18 mouse cellular contexts compared by ENCODE assay signal in genomic region chr4:140385226-140385625, GRCm38 (mm10).
A peak's percentile ranks its signal among the peaks of the same experiment; 100 is the strongest.
DNase-seq lines count a peak whose midpoint lies in the region; ATAC-seq and TF ChIP-seq lines count a peak whose summit lies in the region.
"Had no signal": no experiment of that assay in that cellular context is flagged by ENCODE, and none has a peak within 500 bp of the region (broad histone marks: within the 10 kb centered on the region; RNA-seq: fewer than 3 reads in every experiment).

No protein-coding gene starts in this region.

- 90% methylated on average over 14 of the region's 14 CpGs for WGBS in lung, adult 2 months
- WGBS in kidney, embryonic 16.5 days, result 92% methylated on average over 14 of the region's 14 CpGs

- H3K4me1 ChIP-seq in E14TG2a.4 (replicated peaks; ENCODE audit: low read depth, low read length), result peaks cover 52% of the 10 kb centered on the region
- no peaks in the 10 kb centered on the region for H3K4me1 ChIP-seq in lung, adult 2 months (ENCODE audit: control insufficient read depth, insufficient read depth, low read length)
- 0 out of 2 replicates have a peak, but pooled peaks cover 3% of the 10 kb centered on the region for H3K4me1 ChIP-seq in kidney, embryonic 16.5 days (ENCODE audit: insufficient read depth, low read length)
- H3K4me1 ChIP-seq: embryonic facial prominence, embryonic 13.5 days; heart, embryonic 12.5 days had no signal

- no peak overlapping the region for H3K9ac ChIP-seq in kidney, embryonic 16.5 days (replicated peaks; ENCODE audit: low read length)
- H3K9ac ChIP-seq: embryonic facial prominence, embryonic 13.5 days; forebrain, embryonic 12.5 days; forebrain, postnatal 0 days; heart, embryonic 12.5 days; hindbrain, embryonic 13.5 days had no signal

- peak; percentile 41 for DNase-seq in cerebellum, adult 11 months
- DNase-seq in cerebellum, adult 8-10 months, result peak; percentile 37
- DNase-seq in cerebellum, postnatal 14 days, result peak; percentile 66 to 67
- DNase-seq in lung, adult 2 months, result no peak
- DNase-seq in lung, postnatal 14 days, result no peak
- DNase-seq: B cell, adult 2 months; forebrain, postnatal 0 days; gastrocnemius, postnatal 14 days; heart, adult 2 months had no signal

- peak overlapping the region; percentile 32 for H3K4me3 ChIP-seq in E14TG2a.4 (replicated peaks; ENCODE audit: low read length)
- no peak overlapping the region for H3K4me3 ChIP-seq in lung, adult 2 months (replicated peaks; ENCODE audit: extremely low read depth, low read depth, low read length)
- no peak overlapping the region for H3K4me3 ChIP-seq in kidney, embryonic 16.5 days (ENCODE audit: low read length)
- H3K4me3 ChIP-seq: embryonic facial prominence, embryonic 13.5 days; forebrain, embryonic 12.5 days; heart, adult 2 months; heart, embryonic 12.5 days; hindbrain, embryonic 13.5 days had no signal

- no peaks in the 10 kb centered on the region for H3K36me3 ChIP-seq in E14TG2a.4 (ENCODE audit: insufficient read depth, low read length)
- H3K36me3 ChIP-seq in kidney, embryonic 16.5 days (ENCODE audit: insufficient read depth, low read length), result no peaks in the 10 kb centered on the region
- H3K36me3 ChIP-seq: embryonic facial prominence, embryonic 13.5 days; forebrain, embryonic 12.5 days; heart, embryonic 12.5 days; hindbrain, embryonic 13.5 days had no signal

- TF ChIP-seq POLR2A in lung, adult 2 months (IDR thresholded peaks at IDR 0.05; ENCODE audit: borderline replicate concordance, extremely low read depth, low read depth, low read length), result no peak

- no peak overlapping the region for H3K27ac ChIP-seq in kidney, embryonic 16.5 days (ENCODE audit: low read length)
- H3K27ac ChIP-seq: embryonic facial prominence, embryonic 13.5 days; forebrain, embryonic 12.5 days; heart, adult 2 months; hindbrain, embryonic 13.5 days had no signal

- H3K9me3 ChIP-seq in E14TG2a.4 (ENCODE audit: low read length), result 0 out of 2 replicates have a peak, but pooled peaks cover 3% of the 10 kb centered on the region
- no peaks in the 10 kb centered on the region for H3K9me3 ChIP-seq in kidney, embryonic 16.5 days (ENCODE audit: low read length)
- H3K9me3 ChIP-seq: embryonic facial prominence, embryonic 13.5 days; forebrain, embryonic 12.5 days; hindbrain, embryonic 13.5 days had no signal

- no peak for TF ChIP-seq CTCF in E14TG2a.4 (conservative IDR thresholded peaks at IDR 0.05; ENCODE audit: low read length)
- TF ChIP-seq CTCF in lung, adult 2 months (IDR thresholded peaks at IDR 0.05; ENCODE audit: insufficient read depth, low read length), result no peak

- no peak for ATAC-seq in cerebellum, adult (ENCODE audit: insufficient number of reproducible peaks, low FRiP score, low TSS enrichment)
- ATAC-seq in kidney, embryonic 16.5 days (ENCODE audit: low FRiP score, low TSS enrichment), result no peak
- ATAC-seq: CD4-positive, CD25-positive, alpha-beta regulatory T cell, adult 4 months; forebrain, postnatal 0 days; intestine, embryonic 16.5 days had no signal

- peaks cover 11% of the 10 kb centered on the region for H3K27me3 ChIP-seq in E14TG2a.4 (ENCODE audit: insufficient read depth, low read length)
- H3K27me3 ChIP-seq in kidney, embryonic 16.5 days (ENCODE audit: insufficient read depth, low read length), result peaks cover 6% of the 10 kb centered on the region; the same call in 1 of the 2 replicates
- H3K27me3 ChIP-seq: forebrain, embryonic 12.5 days; hindbrain, embryonic 13.5 days had no signal

- no peak overlapping the region for H3K4me2 ChIP-seq in kidney, embryonic 16.5 days (replicated peaks; ENCODE audit: low read depth, low read length)
- H3K4me2 ChIP-seq: embryonic facial prominence, embryonic 13.5 days; forebrain, embryonic 12.5 days; heart, embryonic 12.5 days; hindbrain, embryonic 13.5 days had no signal

Comparison
In these comparisons a context has a peak if more than half of its experiments do, and no peak if none do; other contexts are left out.
1. DNase-seq: peak in cerebellum, adult 11 months (single experiment), cerebellum, adult 8-10 months (single experiment) and cerebellum, postnatal 14 days (2 of 2); none in lung, adult 2 months (single experiment) and lung, postnatal 14 days (single experiment).